Comparison of ENCODE assay signal across 16 mouse cellular contexts in genomic region chr14:87346812-87347211, GRCm38 (mm10).
"Had no signal": no experiment of that assay in that cellular context is flagged by ENCODE, and none has a peak within 500 bp of the region (broad histone marks: within the 10 kb centered on the region; RNA-seq: fewer than 3 reads in every experiment).

No protein-coding gene starts in this region.

- H3K9ac ChIP-seq: kidney, embryonic 15.5 days; limb, embryonic 13.5 days; liver, embryonic 13.5 days; liver, postnatal 0 days; lung, embryonic 14.5 days had no signal

- H3K9me3 ChIP-seq: kidney, embryonic 15.5 days; limb, embryonic 13.5 days; liver, embryonic 13.5 days had no signal

- ATAC-seq: liver, postnatal 0 days; lung, postnatal 0 days had no signal

- H3K36me3 ChIP-seq: kidney, embryonic 15.5 days; limb, embryonic 13.5 days; liver, embryonic 13.5 days had no signal

- H3K4me2 ChIP-seq: kidney, embryonic 15.5 days; limb, embryonic 13.5 days; liver, embryonic 13.5 days; lung, embryonic 14.5 days had no signal

- H3K4me1 ChIP-seq: kidney, embryonic 15.5 days; limb, embryonic 13.5 days; liver, embryonic 13.5 days had no signal

- H3K27ac ChIP-seq: kidney, embryonic 15.5 days; left cerebral cortex, adult 2 months; limb, embryonic 13.5 days; liver, embryonic 13.5 days; macrophage had no signal

- H3K4me3 ChIP-seq: kidney, embryonic 15.5 days; left cerebral cortex, adult 2 months; limb, embryonic 13.5 days; liver, embryonic 13.5 days had no signal

- H3K27me3 ChIP-seq: kidney, embryonic 15.5 days; limb, embryonic 13.5 days; liver, embryonic 13.5 days had no signal

- DNase-seq: kidney, adult 11 months; kidney, adult 8-10 months; kidney, postnatal 10 days; kidney, postnatal 36 days; layer of hippocampus, postnatal 36 days; liver, embryonic 13.5 days; liver, postnatal 0 days; lung, embryonic 14.5 days; midbrain, embryonic 14.5 days; thymus, adult 18-20 months; thymus, postnatal 36 days had no signal
